Mouse (Mus musculus): Measurements from ENCODE around the gene Adarb2. TPM values are rescaled to one million over a fixed set of nuclear protein-coding genes. Genes with fewer than 3 reads are reported as not detected.
A peak's percentile ranks its signal among the peaks of the same experiment; 100 is the strongest.

The Adarb2 gene
- polyA plus RNA-seq, 1 experiment from 2014 or later: 25.7 TPM

DNA sequence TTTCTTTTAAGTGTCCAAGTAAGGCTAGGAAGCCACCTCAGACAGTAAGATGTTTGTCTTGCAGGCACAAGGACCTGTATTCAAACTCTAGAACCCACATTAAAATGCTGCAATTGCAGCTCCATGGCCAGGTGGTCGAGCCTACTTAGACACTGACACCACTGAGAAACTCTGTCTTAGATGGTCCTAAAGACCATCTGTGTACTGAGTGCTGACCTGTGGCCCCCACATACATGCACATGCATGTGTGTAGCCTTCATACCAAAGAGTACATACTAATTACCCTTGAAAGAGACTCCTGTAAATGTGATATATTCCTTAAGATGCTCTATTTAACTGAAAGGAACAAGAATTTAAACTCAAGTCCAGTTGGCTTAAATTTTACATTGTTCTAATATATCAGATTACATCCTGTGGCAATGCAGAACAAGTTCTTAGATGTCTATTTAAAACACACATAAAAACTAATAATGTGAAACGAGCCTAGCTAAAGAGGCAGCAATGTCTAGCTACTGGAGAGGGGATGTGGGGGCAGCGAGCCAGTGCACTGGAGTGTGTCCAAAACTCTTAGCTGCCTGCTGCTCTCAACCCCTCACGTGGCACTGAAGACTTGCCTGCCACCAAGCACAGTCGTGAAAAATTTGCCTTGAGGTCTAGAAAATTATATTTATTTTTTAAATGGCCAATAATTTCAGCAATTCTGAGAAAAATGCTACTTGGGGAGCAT is 534.6 kb downstream of the Adarb2 start:
- no peak overlapping the region for H3K27ac ChIP-seq (replicated peaks)
- ATAC-seq (ENCODE audit: low FRiP score, low read depth): 0 out of 2 replicates have a peak, but pooled peaks have one; percentile 56
- no peaks in the 10 kb centered on the region for H3K36me3 ChIP-seq
- H3K27me3 ChIP-seq: no peaks in the 10 kb centered on the region
- no peak overlapping the region for H3K9ac ChIP-seq
- 58% methylated on average over 5 of the region's 5 CpGs for WGBS
- no peaks in the 10 kb centered on the region for H3K9me3 ChIP-seq
- no peak overlapping the region for H3K4me2 ChIP-seq
- no peaks in the 10 kb centered on the region for H3K4me1 ChIP-seq (replicated peaks)
- no peak overlapping the region for H3K4me3 ChIP-seq

DNA sequence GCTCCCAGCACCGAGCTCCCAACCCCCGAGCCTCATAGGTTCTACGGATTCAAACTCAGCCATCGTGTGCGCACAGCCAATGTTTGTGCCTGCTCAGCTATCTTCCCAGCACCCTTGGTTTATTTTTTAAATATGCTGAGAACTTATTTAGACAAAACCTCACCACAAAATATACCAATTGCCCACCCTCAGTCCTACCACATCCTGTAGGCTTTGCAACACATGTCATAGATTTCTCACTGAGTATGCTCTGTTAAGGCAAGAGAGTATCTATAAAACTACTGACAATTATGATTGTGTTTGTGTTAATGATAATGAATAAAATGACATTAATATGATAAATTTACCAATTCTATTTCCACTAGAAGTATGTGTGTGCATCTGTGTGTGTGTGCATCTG is 540.1 kb downstream of the Adarb2 start:
- ATAC-seq (ENCODE audit: low FRiP score, low read depth): no peak
- Histone ChIP-seq H3K27ac (replicated peaks) (no peak overlapping the region), H3K4me1 (replicated peaks) (no peaks in the 10 kb centered on the region), H3K36me3 (no peaks in the 10 kb centered on the region), H3K9me3 (no peaks in the 10 kb centered on the region), H3K27me3 (no peaks in the 10 kb centered on the region), H3K4me3 (no peak overlapping the region), H3K4me2 (no peak overlapping the region), H3K9ac (no peak overlapping the region)
- 93% methylated on average over 5 of the region's 5 CpGs for WGBS

DNA sequence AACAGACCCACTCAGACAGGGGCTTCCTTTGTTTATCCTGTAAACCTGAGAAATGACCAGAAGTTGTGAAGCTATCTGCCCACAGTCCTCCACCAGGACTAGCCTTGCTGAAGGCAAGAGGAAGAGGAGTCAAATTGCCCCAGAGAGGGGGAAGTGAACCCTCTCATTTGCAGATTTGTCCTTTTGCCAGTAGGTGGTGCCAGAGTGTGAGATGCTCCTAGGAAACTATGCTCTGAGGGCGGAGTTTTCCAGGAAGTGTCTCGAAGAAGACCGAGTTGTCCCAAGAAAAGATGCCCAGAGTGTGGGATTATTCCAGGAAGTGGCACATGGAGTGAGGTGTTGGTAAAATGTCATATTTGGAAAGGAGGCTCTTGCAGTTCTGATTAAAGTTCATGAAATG is 541.9 kb downstream of the Adarb2 start:
- no peak for ATAC-seq (ENCODE audit: low FRiP score, low read depth)
- WGBS: 54% methylated on average over 3 of the region's 3 CpGs
- H3K27me3 ChIP-seq: no peaks in the 10 kb centered on the region

DNA sequence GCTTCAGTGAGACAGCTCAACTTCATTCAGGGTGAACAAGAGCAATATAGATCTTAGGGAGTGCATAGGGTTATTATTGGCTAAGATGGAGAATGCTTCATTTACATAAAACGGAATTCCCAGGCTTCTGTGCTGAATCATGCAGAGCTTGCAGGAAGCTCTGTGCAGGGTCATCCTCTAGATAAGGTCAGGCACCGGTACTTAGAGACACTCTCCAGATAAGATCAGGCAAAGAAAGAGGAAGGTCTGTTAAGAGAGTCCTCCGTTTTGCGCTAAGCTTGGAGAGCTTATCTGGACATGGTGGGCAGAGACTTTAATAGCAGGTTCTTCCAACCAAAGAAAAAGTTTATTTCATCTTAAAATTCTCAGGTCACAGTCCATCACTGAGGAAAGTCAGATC is 542.9 kb downstream of the Adarb2 start:
- no peak for ATAC-seq (ENCODE audit: low FRiP score, low read depth)
- H3K27ac ChIP-seq (replicated peaks): no peak overlapping the region
- H3K9me3 ChIP-seq: no peaks in the 10 kb centered on the region
- 88% methylated on average over 4 of the region's 4 CpGs for WGBS
- no peak overlapping the region for H3K4me2 ChIP-seq
- no peaks in the 10 kb centered on the region for H3K36me3 ChIP-seq
- H3K9ac ChIP-seq: no peak overlapping the region
- H3K4me3 ChIP-seq: no peak overlapping the region
- no peaks in the 10 kb centered on the region for H3K4me1 ChIP-seq (replicated peaks)
- H3K27me3 ChIP-seq: no peaks in the 10 kb centered on the region

More for the DNA sequence above, 541.9 kb downstream of the Adarb2 start:
- Histone ChIP-seq H3K9me3 (no peaks in the 10 kb centered on the region), H3K9ac (no peak overlapping the region), H3K4me2 (no peak overlapping the region), H3K36me3 (no peaks in the 10 kb centered on the region), H3K4me1 (replicated peaks) (no peaks in the 10 kb centered on the region), H3K27ac (replicated peaks) (no peak overlapping the region), H3K4me3 (no peak overlapping the region)

DNA sequence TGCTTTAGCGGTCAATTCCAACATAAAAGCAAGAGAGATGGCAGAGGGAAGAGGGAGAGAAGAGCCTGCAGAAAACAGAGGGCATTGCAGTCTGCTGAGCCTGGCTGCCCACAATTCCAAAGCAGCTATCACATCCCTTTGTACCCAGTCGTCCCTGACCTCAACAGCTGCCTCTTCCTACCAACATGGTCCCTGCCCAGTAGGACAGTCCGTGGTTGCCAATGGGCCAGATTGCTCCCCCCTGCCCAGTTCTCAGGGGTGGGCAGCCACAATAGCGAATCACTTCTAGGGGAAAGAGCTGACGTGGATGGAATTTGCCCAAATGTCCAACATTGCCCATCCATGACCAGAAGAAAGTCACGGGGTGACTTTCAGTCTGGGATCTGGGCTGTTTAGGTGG is 546.8 kb downstream of the Adarb2 start:
- Histone ChIP-seq H3K4me2 (no peak overlapping the region), H3K36me3 (no peaks in the 10 kb centered on the region), H3K9me3 (no peaks in the 10 kb centered on the region), H3K27me3 (no peaks in the 10 kb centered on the region), H3K9ac (no peak overlapping the region), H3K4me3 (no peak overlapping the region), H3K27ac (replicated peaks) (no peak overlapping the region), H3K4me1 (replicated peaks) (no peaks in the 10 kb centered on the region)
- WGBS: 79% methylated on average over 6 of the region's 6 CpGs
- 0 out of 2 replicates have a peak, but pooled peaks have one; percentile 48 for ATAC-seq (ENCODE audit: low FRiP score, low read depth)

DNA sequence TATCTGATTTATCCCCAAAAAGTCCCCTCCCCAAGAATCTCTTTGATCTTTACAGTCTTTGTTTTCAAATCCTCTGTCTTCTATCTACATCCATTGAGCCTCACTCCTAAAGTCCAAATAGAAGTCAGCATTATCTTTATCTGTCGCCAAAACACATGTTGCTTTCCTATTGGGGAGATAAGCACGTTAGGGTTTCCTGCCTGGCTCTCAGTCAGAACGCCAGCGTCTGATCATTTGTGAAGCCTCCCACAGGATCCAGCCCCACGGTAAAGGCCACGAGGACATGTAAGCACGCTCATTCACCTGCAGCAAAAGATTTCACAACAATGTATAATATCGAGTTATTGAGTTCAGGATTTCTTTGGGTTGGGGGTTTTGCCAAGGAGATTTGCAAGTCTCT is 558.3 kb downstream of the Adarb2 start:
- WGBS: 70% methylated on average over 8 of the region's 8 CpGs
- ATAC-seq (ENCODE audit: low FRiP score, low read depth): no peak

DNA sequence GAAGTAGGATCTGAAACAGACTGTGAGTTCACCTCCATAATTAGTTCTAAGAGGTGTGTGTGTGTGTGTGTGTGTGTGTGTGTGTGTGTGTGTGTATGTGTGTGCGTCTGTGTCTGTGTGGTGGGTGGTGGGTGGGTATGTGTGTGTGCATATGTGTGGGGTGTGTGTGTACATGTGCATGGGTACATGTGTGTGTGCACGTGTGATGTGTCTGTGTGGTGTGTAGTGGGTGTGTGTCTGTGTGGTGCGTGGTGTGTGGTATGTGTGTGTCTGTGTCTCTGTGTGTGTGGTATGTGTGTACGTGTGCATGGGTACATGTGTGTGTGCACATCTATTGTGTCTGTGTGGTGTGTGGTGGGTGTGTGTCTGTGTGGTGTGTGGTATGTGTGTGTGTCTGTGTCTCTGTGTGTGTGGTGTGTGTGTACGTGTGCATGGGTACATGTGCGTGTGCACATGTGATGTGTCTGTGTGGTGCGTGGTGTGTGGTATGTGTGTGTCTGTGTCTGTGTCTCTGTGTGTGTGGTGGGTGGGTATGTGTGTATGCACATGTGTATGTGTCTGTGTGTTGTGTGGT is 567.1 kb downstream of the Adarb2 start:
- WGBS: 94% methylated on average over 7 of the region's 7 CpGs

More for the DNA sequence above, 558.3 kb downstream of the Adarb2 start:
- no peak overlapping the region for H3K27ac ChIP-seq (replicated peaks)
- H3K4me3 ChIP-seq: no peak overlapping the region
- H3K36me3 ChIP-seq: no peaks in the 10 kb centered on the region
- no peak overlapping the region for H3K9ac ChIP-seq
- H3K27me3 ChIP-seq: no peaks in the 10 kb centered on the region
- no peaks in the 10 kb centered on the region for H3K9me3 ChIP-seq
- no peaks in the 10 kb centered on the region for H3K4me1 ChIP-seq (replicated peaks)
- no peak overlapping the region for H3K4me2 ChIP-seq

DNA sequence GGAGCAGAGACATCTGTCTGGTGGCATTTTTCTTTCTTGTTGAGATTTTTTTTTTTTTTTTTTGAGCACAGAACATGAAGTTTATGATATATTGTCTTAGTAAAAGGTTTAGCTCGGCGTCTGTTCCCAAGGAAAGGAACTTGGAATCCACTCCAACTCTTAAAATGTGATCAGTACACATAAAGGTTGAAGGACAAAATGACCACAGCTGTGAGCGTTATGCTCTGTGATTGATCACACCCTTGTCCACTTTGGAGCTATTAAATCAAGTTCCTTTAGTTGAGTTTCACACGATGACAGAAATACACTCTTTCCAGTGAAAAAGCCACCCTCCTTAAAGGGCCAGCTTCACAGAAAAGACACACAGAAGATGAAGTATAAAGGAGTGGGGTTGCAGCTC is 568.0 kb downstream of the Adarb2 start:
- Histone ChIP-seq H3K27me3 (no peaks in the 10 kb centered on the region), H3K4me1 (replicated peaks) (no peaks in the 10 kb centered on the region), H3K4me3 (no peak overlapping the region), H3K4me2 (no peak overlapping the region), H3K27ac (replicated peaks) (no peak overlapping the region), H3K9me3 (no peaks in the 10 kb centered on the region), H3K36me3 (0 out of 2 replicates have a peak, but pooled peaks cover 3% of the 10 kb centered on the region), H3K9ac (no peak overlapping the region)
- ATAC-seq (ENCODE audit: low FRiP score, low read depth): no peak
- 75% methylated on average over 4 of the region's 4 CpGs for WGBS

More for the DNA sequence above, 567.1 kb downstream of the Adarb2 start:
- Histone ChIP-seq H3K27me3 (no peaks in the 10 kb centered on the region), H3K4me3 (no peak overlapping the region), H3K9ac (no peak overlapping the region), H3K4me1 (replicated peaks) (no peaks in the 10 kb centered on the region), H3K9me3 (no peaks in the 10 kb centered on the region), H3K27ac (replicated peaks) (no peak overlapping the region), H3K4me2 (no peak overlapping the region), H3K36me3 (0 out of 2 replicates have a peak, but pooled peaks cover 3% of the 10 kb centered on the region)
- peak; percentile 59; the same call in 1 of the 2 replicates for ATAC-seq (ENCODE audit: low FRiP score, low read depth)

DNA sequence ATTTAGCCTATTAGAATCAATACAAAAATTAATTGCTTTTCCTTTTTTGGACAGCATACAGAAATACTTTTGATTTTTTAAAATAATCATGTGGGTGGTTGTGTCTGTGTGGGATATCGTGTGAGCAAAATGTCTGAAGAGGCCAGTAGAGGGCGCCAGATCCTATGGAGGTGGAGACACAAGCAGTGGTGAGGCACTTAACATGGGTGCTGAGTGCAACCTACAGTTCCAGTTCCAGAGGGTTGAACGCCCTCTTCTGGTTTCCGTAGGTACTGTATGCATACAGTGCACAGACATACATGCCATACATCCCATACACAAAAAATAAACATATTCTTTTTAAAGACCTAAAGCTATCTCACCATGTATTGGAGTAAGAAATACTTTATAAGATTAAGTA is 577.8 kb downstream of the Adarb2 start:
- no peaks in the 10 kb centered on the region for H3K27me3 ChIP-seq
- no peak overlapping the region for H3K9ac ChIP-seq
- ATAC-seq (ENCODE audit: low FRiP score, low read depth): no peak
- H3K9me3 ChIP-seq: no peaks in the 10 kb centered on the region
- no peak overlapping the region for H3K4me3 ChIP-seq
- H3K4me2 ChIP-seq: no peak overlapping the region
- H3K36me3 ChIP-seq: no peaks in the 10 kb centered on the region
- H3K4me1 ChIP-seq (replicated peaks): peaks cover 8% of the 10 kb centered on the region; the same call in 1 of the 2 replicates
- H3K27ac ChIP-seq (replicated peaks): no peak overlapping the region
- 51% methylated on average over 4 of the region's 4 CpGs for WGBS

DNA sequence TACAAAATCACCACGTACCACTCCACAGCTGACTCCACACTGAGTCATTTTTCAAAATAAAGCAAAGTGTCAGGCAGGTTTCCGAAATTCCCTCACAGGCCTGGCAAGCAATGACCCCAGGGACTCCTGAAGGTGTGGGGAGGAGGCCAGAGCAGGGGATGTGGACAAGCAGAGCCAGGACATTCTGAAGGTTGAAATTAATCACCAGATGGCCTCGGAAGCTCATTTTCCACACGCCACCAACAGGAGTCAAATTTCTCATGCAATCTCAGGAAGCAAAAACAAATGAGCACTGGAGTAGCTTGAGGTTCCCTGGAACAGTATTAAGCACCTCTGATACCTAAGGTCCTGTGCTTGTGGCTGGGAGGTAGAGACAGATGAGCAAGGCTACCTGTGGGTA is 580.0 kb downstream of the Adarb2 start:
- H3K4me3 ChIP-seq: no peak overlapping the region
- no peaks in the 10 kb centered on the region for H3K9me3 ChIP-seq
- H3K36me3 ChIP-seq: no peaks in the 10 kb centered on the region
- no peak for ATAC-seq (ENCODE audit: low FRiP score, low read depth)
- H3K4me2 ChIP-seq: no peak overlapping the region
- no peak overlapping the region for H3K9ac ChIP-seq
- no peak overlapping the region for H3K27ac ChIP-seq (replicated peaks)
- no peaks in the 10 kb centered on the region for H3K27me3 ChIP-seq
- WGBS: 40% methylated on average over 4 of the region's 4 CpGs
- H3K4me1 ChIP-seq (replicated peaks): peaks cover 8% of the 10 kb centered on the region; the same call in 1 of the 2 replicates

DNA sequence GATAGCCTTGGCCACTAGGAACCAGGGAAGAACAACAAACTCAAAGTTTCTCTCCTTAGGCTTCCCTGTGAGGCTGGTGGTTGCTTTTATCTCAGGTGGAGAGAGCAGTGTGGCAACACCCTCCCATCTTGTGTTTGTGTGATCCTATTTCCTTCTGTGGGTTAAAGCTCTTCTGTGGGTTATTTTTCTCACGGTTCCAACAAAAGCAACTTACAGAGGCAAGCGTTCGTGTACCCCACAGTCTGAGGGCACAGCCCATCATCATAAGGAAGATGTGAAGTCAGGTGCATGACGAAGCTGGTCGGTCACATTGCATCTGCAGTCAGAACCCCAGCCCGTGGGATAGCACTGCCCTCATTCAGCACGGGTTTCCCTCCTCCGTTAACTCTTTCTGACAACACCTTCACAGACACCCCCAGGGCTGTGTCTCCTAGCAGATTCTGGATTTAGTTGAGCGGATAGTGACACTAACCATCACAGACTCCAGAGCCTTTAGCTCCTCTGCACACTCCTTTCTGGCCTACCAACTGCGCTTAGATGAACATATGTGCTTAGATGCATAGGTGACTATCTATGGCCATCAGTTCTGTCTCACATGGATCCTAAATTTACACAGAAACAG is 581.1 kb downstream of the Adarb2 start:
- no peak overlapping the region for H3K4me2 ChIP-seq
- H3K36me3 ChIP-seq: no peaks in the 10 kb centered on the region
- no peaks in the 10 kb centered on the region for H3K9me3 ChIP-seq
- H3K9ac ChIP-seq: no peak overlapping the region
- no peak overlapping the region for H3K27ac ChIP-seq (replicated peaks)
- H3K4me3 ChIP-seq: no peak overlapping the region
- 88% methylated on average over 10 of the region's 10 CpGs for WGBS
- peaks cover 8% of the 10 kb centered on the region; the same call in 1 of the 2 replicates for H3K4me1 ChIP-seq (replicated peaks)
- ATAC-seq (ENCODE audit: low FRiP score, low read depth): no peak
- no peaks in the 10 kb centered on the region for H3K27me3 ChIP-seq
